Mouse (Mus musculus): ENCODE results near the gene Hemk1. TPM values are rescaled to one million over a fixed set of nuclear protein-coding genes. Genes with fewer than 3 reads are reported as not detected.

The Hemk1 gene
- polyA plus RNA-seq, 1 experiment from 2014 or later: 5.9 TPM

- no peak overlapping the region for H3K4me3 ChIP-seq (ENCODE audit: low read depth, low read length)
- H3K27me3 ChIP-seq (replicated peaks; ENCODE audit: control insufficient read depth, insufficient read depth, low read length): no peaks in the 10 kb centered on the region
- H3K9me3 ChIP-seq (ENCODE audit: control insufficient read depth): no peaks in the 10 kb centered on the region
- no peaks in the 10 kb centered on the region for H3K4me1 ChIP-seq (replicated peaks; ENCODE audit: control insufficient read depth, insufficient read depth, low read length)
- no peak overlapping the region for H3K9ac ChIP-seq (ENCODE audit: low read depth, low read length)
- no peak for ATAC-seq
- H3K4me2 ChIP-seq (replicated peaks; ENCODE audit: low read depth): no peak overlapping the region
- no peak overlapping the region for H3K27ac ChIP-seq (ENCODE audit: low read depth, low read length)
- no peaks in the 10 kb centered on the region for H3K36me3 ChIP-seq (ENCODE audit: control insufficient read depth, insufficient read depth)
- 6% methylated on average over 3 of the region's 3 CpGs for WGBS
- peak; percentile 92 for TF ChIP-seq CTCF (IDR thresholded peaks at IDR 0.05; ENCODE audit: low read depth)
Measured at GRCm38 (mm10) chr9:107366644-107367043, 28.5 kb upstream of the Hemk1 start.

GRCm38 (mm10) chr9:107360989-107361388 is 22.8 kb upstream of the Hemk1 start:
- ATAC-seq: no peak
- H3K9ac ChIP-seq (ENCODE audit: low read depth, low read length): no peak overlapping the region
- 27% methylated on average over 3 of the region's 3 CpGs for WGBS

DNA sequence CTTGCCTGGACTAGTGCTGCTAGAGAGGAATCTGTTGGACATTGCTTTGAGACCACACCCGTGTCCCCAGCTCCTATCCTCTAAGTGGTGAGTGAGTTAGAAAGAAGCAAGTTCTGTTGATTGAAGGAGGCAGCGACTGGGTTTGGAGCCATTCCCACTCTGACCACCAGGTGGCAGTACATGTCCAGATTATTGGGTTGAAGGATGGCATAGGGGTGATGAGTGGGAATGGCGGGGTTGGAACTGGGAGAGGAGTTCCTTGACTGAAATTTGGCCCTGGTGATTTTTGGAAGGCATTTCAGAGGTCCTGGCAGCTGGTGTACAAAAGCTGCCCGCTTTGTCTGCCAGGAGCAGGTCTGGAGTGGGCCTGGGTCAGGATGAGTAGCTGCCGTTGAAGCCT is 19.5 kb upstream of the Hemk1 start:
- Histone ChIP-seq H3K4me3 (ENCODE audit: low read depth, low read length) (no peak overlapping the region), H3K4me2 (replicated peaks; ENCODE audit: low read depth) (no peak overlapping the region), H3K4me1 (replicated peaks; ENCODE audit: control insufficient read depth, insufficient read depth, low read length) (no peaks in the 10 kb centered on the region), H3K36me3 (ENCODE audit: control insufficient read depth, insufficient read depth) (no peaks in the 10 kb centered on the region), H3K9me3 (ENCODE audit: control insufficient read depth) (no peaks in the 10 kb centered on the region), H3K9ac (ENCODE audit: low read depth, low read length) (no peak overlapping the region), H3K27ac (ENCODE audit: low read depth, low read length) (no peak overlapping the region), H3K27me3 (replicated peaks; ENCODE audit: control insufficient read depth, insufficient read depth, low read length) (peaks cover 4% of the 10 kb centered on the region; the same call in 1 of the 2 replicates)
- 25% methylated on average over 5 of the region's 5 CpGs for WGBS
- no peak for ATAC-seq
- peak; percentile 92 for TF ChIP-seq CTCF (IDR thresholded peaks at IDR 0.05; ENCODE audit: low read depth)

More at GRCm38 (mm10) chr9:107360989-107361388, 22.8 kb upstream of the Hemk1 start:
- H3K27me3 ChIP-seq (replicated peaks; ENCODE audit: control insufficient read depth, insufficient read depth, low read length): peaks cover 4% of the 10 kb centered on the region; the same call in 1 of the 2 replicates
- no peak for TF ChIP-seq CTCF (IDR thresholded peaks at IDR 0.05; ENCODE audit: low read depth)
- H3K27ac ChIP-seq (ENCODE audit: low read depth, low read length): no peak overlapping the region
- H3K36me3 ChIP-seq (ENCODE audit: control insufficient read depth, insufficient read depth): no peaks in the 10 kb centered on the region
- H3K4me1 ChIP-seq (replicated peaks; ENCODE audit: control insufficient read depth, insufficient read depth, low read length): no peaks in the 10 kb centered on the region
- no peak overlapping the region for H3K4me2 ChIP-seq (replicated peaks; ENCODE audit: low read depth)
- no peak overlapping the region for H3K4me3 ChIP-seq (ENCODE audit: low read depth, low read length)
- no peaks in the 10 kb centered on the region for H3K9me3 ChIP-seq (ENCODE audit: control insufficient read depth)

GRCm38 (mm10) chr9:107355870-107356765 is 18.0 kb upstream of the Hemk1 start:
- Histone ChIP-seq H3K27ac (ENCODE audit: low read depth, low read length) (no peak overlapping the region), H3K4me2 (replicated peaks; ENCODE audit: low read depth) (no peak overlapping the region), H3K4me3 (ENCODE audit: low read depth, low read length) (no peak overlapping the region), H3K4me1 (replicated peaks; ENCODE audit: control insufficient read depth, insufficient read depth, low read length) (no peaks in the 10 kb centered on the region), H3K9ac (ENCODE audit: low read depth, low read length) (no peak overlapping the region), H3K36me3 (ENCODE audit: control insufficient read depth, insufficient read depth) (no peaks in the 10 kb centered on the region), H3K27me3 (replicated peaks; ENCODE audit: control insufficient read depth, insufficient read depth, low read length) (peaks cover 4% of the 10 kb centered on the region; the same call in 1 of the 2 replicates), H3K9me3 (ENCODE audit: control insufficient read depth) (no peaks in the 10 kb centered on the region)
- no peak for ATAC-seq
- TF ChIP-seq CTCF (IDR thresholded peaks at IDR 0.05; ENCODE audit: low read depth): peak; percentile 74
- 42% methylated on average over 7 of the region's 7 CpGs for WGBS

DNA sequence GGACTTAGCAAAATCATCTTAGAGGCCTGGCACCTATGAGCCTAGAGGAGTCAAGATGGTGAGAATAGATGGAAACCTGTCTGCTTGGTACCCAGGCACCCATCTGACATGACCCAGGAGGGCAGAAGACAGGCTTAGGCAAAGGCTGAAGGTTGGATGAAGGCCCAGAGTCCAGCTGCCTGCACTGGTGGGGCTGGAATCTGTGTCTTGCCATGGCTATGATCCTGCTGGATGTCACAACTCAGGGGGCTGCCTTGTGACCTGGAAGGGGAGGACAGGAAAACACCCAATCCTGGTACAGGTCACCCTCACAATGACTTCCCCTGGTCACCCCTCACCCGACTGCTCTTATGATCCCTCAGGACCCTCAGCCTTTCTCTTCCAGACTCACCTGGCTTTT is 16.7 kb upstream of the Hemk1 start:
- peaks cover 4% of the 10 kb centered on the region; the same call in 1 of the 2 replicates for H3K27me3 ChIP-seq (replicated peaks; ENCODE audit: control insufficient read depth, insufficient read depth, low read length)
- TF ChIP-seq CTCF (IDR thresholded peaks at IDR 0.05; ENCODE audit: low read depth): no peak
- no peak overlapping the region for H3K27ac ChIP-seq (ENCODE audit: low read depth, low read length)
- no peak overlapping the region for H3K4me2 ChIP-seq (replicated peaks; ENCODE audit: low read depth)
- 77% methylated on average over 1 of the region's 1 CpGs for WGBS
- ATAC-seq: no peak
- no peak overlapping the region for H3K9ac ChIP-seq (ENCODE audit: low read depth, low read length)
- H3K36me3 ChIP-seq (ENCODE audit: control insufficient read depth, insufficient read depth): no peaks in the 10 kb centered on the region
- H3K9me3 ChIP-seq (ENCODE audit: control insufficient read depth): no peaks in the 10 kb centered on the region
- H3K4me3 ChIP-seq (ENCODE audit: low read depth, low read length): no peak overlapping the region
- no peaks in the 10 kb centered on the region for H3K4me1 ChIP-seq (replicated peaks; ENCODE audit: control insufficient read depth, insufficient read depth, low read length)

DNA sequence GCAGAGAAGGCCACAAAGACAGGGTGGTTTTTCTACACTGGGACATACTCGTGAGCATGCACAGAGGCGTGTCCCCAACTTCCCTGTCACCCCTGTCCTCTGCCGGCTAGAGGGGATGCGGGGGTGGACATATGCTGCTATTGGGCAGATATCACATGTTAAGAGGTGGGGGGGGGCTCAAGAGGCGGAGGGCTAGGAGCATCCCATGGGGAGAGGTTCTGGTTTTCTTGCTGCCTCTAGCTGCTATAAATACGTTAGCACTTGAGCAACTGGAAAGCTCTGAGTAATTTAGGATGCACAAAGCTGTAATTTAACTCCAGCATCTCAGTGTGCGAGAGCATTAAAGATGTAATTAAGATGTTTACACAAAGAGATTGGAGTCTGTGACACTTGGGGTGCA is 11.2 kb upstream of the Hemk1 start:
- no peak overlapping the region for H3K4me3 ChIP-seq (ENCODE audit: low read depth, low read length)
- TF ChIP-seq CTCF (IDR thresholded peaks at IDR 0.05; ENCODE audit: low read depth): no peak

More for the DNA sequence above, 11.2 kb upstream of the Hemk1 start:
- H3K36me3 ChIP-seq (ENCODE audit: control insufficient read depth, insufficient read depth): no peaks in the 10 kb centered on the region
- 52% methylated on average over 7 of the region's 7 CpGs for WGBS
- no peaks in the 10 kb centered on the region for H3K27me3 ChIP-seq (replicated peaks; ENCODE audit: control insufficient read depth, insufficient read depth, low read length)
- no peak for ATAC-seq
- H3K27ac ChIP-seq (ENCODE audit: low read depth, low read length): no peak overlapping the region
- H3K4me1 ChIP-seq (replicated peaks; ENCODE audit: control insufficient read depth, insufficient read depth, low read length): no peaks in the 10 kb centered on the region
- no peak overlapping the region for H3K9ac ChIP-seq (ENCODE audit: low read depth, low read length)
- H3K4me2 ChIP-seq (replicated peaks; ENCODE audit: low read depth): no peak overlapping the region
- no peaks in the 10 kb centered on the region for H3K9me3 ChIP-seq (ENCODE audit: control insufficient read depth)
